Mouse (Mus musculus) left cerebral cortex, postnatal 14 days (tissue): ENCODE data around the gene Vamp8. TPM values are rescaled to one million over a fixed set of nuclear protein-coding genes. Genes with fewer than 3 reads are reported as not detected.

Experiments
- total RNA-seq, 2 experiments: library from RNA; stranded (reverse); gene quantifications; 2 replicates each; pipeline ENCODE4 v1.2.3; 2021

The Vamp8 gene
- total RNA-seq, 2 experiments from 2014 or later: 9.6 to 11.0 TPM

Other genes with a start within 250 kb of the Vamp8 start
- gene Atoh8, start 155.1 kb downstream of the Vamp8 start, total RNA-seq: 1 to 10 TPM; 1.2 to 1.3 TPM
- not detected for gene Sftpb, start 86.1 kb downstream of the Vamp8 start, total RNA-seq
- 10 to 100 TPM; 34.3 to 34.9 TPM for gene Usp39, start 45.5 kb downstream of the Vamp8 start, total RNA-seq
- 10 to 100 TPM; 13.2 to 15.4 TPM for gene 0610030E20Rik, start 43.4 kb downstream of the Vamp8 start, total RNA-seq
- 10 to 100 TPM; 10.4 to 11.8 TPM for gene Tmem150a, start 35.3 kb downstream of the Vamp8 start, total RNA-seq
- 10 to 100 TPM; 70.4 to 73.7 TPM for gene Rnf181, start 23.7 kb downstream of the Vamp8 start, total RNA-seq
- 1 to 10 TPM; 4.2 to 7.1 TPM for gene Vamp5, start 10.2 kb downstream of the Vamp8 start, total RNA-seq
- 10 to 100 TPM; 22.3 to 23.1 TPM for gene Ggcx, start 23.6 kb upstream of the Vamp8 start, total RNA-seq
- gene Mat2a, start 48.9 kb upstream of the Vamp8 start, total RNA-seq: 100 to 1,000 TPM; 170 to 173 TPM
- gene Sh2d6, start 131.0 kb upstream of the Vamp8 start, total RNA-seq: under 1 TPM; 0.70 to 0.92 TPM
- gene Capg, start 153.7 kb upstream of the Vamp8 start, total RNA-seq: 1 to 10 TPM; 3.3 to 3.6 TPM
- 10 to 100 TPM; 15.9 to 17.3 TPM for gene Elmod3, start 207.7 kb upstream of the Vamp8 start, total RNA-seq
- 10 to 100 TPM; 41.6 to 43.8 TPM for gene Retsat, start 207.8 kb upstream of the Vamp8 start, total RNA-seq
- gene Tgoln1, start 226.3 kb upstream of the Vamp8 start, total RNA-seq: 10 to 100 TPM; 64.0 to 67.5 TPM